Mouse (Mus musculus) ES-E14 (cell line): Measurements from ENCODE around the gene LTO1. TPM values are rescaled to one million over a fixed set of nuclear protein-coding genes. Genes with fewer than 3 reads are reported as not detected.
"Not testable (repeated sequence)": the region's sequence is repeated elsewhere in the genome, so short reads cannot be mapped to it uniquely, and the experiment has no call there.

Experiments
- DNase-seq: peaks from one replicate; pipeline ENCODE4 v3.0.0-alpha.2; 2013; ENCODE audit warnings: low read depth, low spot score
- H3K27ac ChIP-seq: 2 replicates; pipeline ENCODE4 v1.5.1; 2012; ENCODE audit warnings: low read depth, mild to moderate bottlenecking, low read length, moderate library complexity, mixed read lengths; ENCODE audit not compliant: poor library complexity, insufficient read depth, severe bottlenecking
- H3K36me3 ChIP-seq: 2 replicates; pipeline ENCODE4 v1.6.1; 2012; ENCODE audit warnings: mild to moderate bottlenecking, low read length, moderate library complexity, mixed read lengths; ENCODE audit not compliant: control insufficient read depth, poor library complexity, insufficient read depth, severe bottlenecking
- H3K4me1 ChIP-seq, 2 experiments: fragments of 150-350 bp in 1 of 2; sonication (generic) in 1 of 2; 2 replicates each; pipeline ENCODE4 v1.6.1; 2012; ENCODE audit warnings: low read length in 2 of 2, mild to moderate bottlenecking in 1 of 2, mixed read lengths in 1 of 2; ENCODE audit not compliant: control insufficient read depth in 2 of 2, insufficient read depth in 2 of 2, poor library complexity in 1 of 2
- H3K4me3 ChIP-seq, 2 experiments: fragments of 150-350 bp in 1 of 2; sonication (generic) in 1 of 2; 2 replicates each; pipeline ENCODE4 v1.5.1; 2012; ENCODE audit warnings: low read length in 2 of 2, low read depth in 1 of 2, mild to moderate bottlenecking in 1 of 2, mixed read lengths in 1 of 2; ENCODE audit not compliant: insufficient read depth in 1 of 2, poor library complexity in 1 of 2, severe bottlenecking in 1 of 2
- H3K9ac ChIP-seq: 2 replicates; pipeline ENCODE4 v1.6.1; 2012; ENCODE audit warnings: low read depth, mild to moderate bottlenecking, low read length, mixed read lengths; ENCODE audit not compliant: poor library complexity, insufficient read depth, severe bottlenecking
- H3K9me3 ChIP-seq: fragments of 150-350 bp; sonication (generic); 2 replicates; pipeline ENCODE4 v1.6.1; 2012; ENCODE audit warnings: low read depth, mild to moderate bottlenecking, low read length; ENCODE audit not compliant: control insufficient read depth, insufficient read depth
- CHD2 ChIP-seq: IDR thresholded peaks from 2 replicates; pipeline ENCODE4 v1.6.1; 2014; ENCODE audit warnings: mild to moderate bottlenecking, low read depth, low read length, inconsistent platforms
- HCFC1 ChIP-seq: IDR thresholded peaks from 2 replicates; pipeline ENCODE4 v1.6.1; 2012; ENCODE audit warnings: low read length, inconsistent platforms, borderline replicate concordance; ENCODE audit not compliant: insufficient read depth
- MAFK ChIP-seq: IDR thresholded peaks from 2 replicates; pipeline ENCODE4 v1.6.1; 2014; ENCODE audit warnings: mild to moderate bottlenecking, low read depth, low read length, inconsistent platforms; ENCODE audit not compliant: insufficient read depth
- ZC3H11A ChIP-seq: IDR thresholded peaks from 2 replicates; pipeline ENCODE4 v1.6.1; 2012; ENCODE audit warnings: low read depth, mild to moderate bottlenecking, inconsistent platforms, low read length, borderline replicate concordance
- ZNF384 ChIP-seq: IDR thresholded peaks from 2 replicates; pipeline ENCODE4 v1.6.1; 2012; ENCODE audit warnings: low read depth, low read length, inconsistent platforms
- in situ Hi-C, 2 experiments: fragments of 600-800 bp; cut with MboI; formaldehyde crosslinking; loops; one replicate each; pipeline ENCODE4 v1.15.1; 2025; ENCODE audit warnings: low sequenced_read_pairs in 2 of 2, inconsistent platforms in 1 of 2; ENCODE audit not compliant: unreplicated experiment in 2 of 2
- total RNA-seq: library from RNA; depleted of rRNA; stranded (reverse); fragments of 300-350 nt; gene quantifications from 2 replicates; pipeline ENCODE4 v1.2.3, GENCODE M21; 2012

LTO1 gene
- total RNA-seq, 1 experiment: 23.9 TPM

DNA sequence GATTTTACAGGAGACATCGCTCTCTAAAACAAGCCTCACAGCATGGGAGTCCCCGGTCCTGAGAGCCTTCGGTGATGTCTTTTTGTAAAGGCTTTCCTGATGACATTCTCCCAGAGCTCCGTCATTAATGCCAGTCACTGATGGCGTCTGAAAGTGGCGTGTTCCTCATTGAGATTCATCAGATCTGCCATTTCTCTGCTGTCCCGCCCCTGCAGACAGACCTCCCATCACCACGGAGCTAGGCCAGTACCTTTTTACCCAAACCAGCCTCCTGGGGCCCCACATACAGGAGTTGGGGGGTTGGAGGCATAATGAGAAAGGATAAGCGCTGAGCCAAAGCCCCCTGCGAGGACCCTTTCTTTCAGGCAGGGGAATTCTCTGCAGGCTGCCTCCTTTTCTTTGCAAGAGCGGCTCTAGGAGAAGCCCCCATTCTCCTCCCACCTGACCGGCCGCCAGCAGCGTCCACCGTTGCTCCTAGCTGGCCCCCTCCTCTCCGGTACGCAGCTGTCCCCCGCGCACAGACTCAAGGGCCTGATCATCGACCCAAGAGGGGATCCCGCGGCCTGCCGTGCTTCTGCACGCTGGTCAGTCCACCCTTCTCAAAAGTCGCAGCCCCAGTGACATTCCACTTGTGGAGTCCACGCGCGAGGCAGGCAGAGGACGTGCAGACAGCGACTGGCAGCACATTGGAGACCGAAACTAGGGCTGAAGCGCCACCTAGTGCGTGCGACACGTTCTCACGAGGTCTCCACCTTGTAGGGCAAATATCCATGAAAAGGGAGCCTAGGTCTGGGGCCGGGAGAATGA lies 19.4 kb upstream of the LTO1 start:
- no peaks in the 10 kb centered on the region for H3K9me3 ChIP-seq
- TF ChIP-seq ZC3H11A (peak; percentile 54; the same call in 1 of the 2 replicates), MAFK (no peak), CHD2 (no peak), HCFC1 (no peak), ZNF384 (no peak)
- peaks cover 6% of the 10 kb centered on the region; the same call in 1 of the 2 replicates for H3K36me3 ChIP-seq
- peak; percentile 74 for DNase-seq
- in situ Hi-C loops: loop anchor here in 1 of 2 experiments (5.0 kb wide), 2 partner anchors 103 to 313 kb away; partner anchors contain the start of gene Fadd
- peak overlapping the region; percentile 62 for H3K9ac ChIP-seq
- peaks cover 6 to 9% of the 10 kb centered on the region in 2 experiments; a peak in 2 of 4 replicates for H3K4me1 ChIP-seq
- H3K4me3 ChIP-seq: peak overlapping the region; percentile 75 to 83
- no peak overlapping the region for H3K27ac ChIP-seq

- peak within 1 kb of the TSS; percentile 62 for H3K9ac ChIP-seq
- in situ Hi-C loops: loop anchor here in 1 of 2 experiments (5.0 kb wide), 2 partner anchors 104 to 314 kb away; partner anchors contain the start of gene Fadd
- H3K36me3 ChIP-seq: peaks cover 6% of the 10 kb centered on the region; the same call in 1 of the 2 replicates
- no peak within 1 kb of the TSS for H3K27ac ChIP-seq
- TF ChIP-seq HCFC1 (no peak), CHD2 (no peak), ZNF384 (no peak), ZC3H11A (no peak)
- H3K9me3 ChIP-seq: no peaks in the 10 kb centered on the region
- peak within 1 kb of the TSS; percentile 75 to 83 for H3K4me3 ChIP-seq
- H3K4me1 ChIP-seq: peaks cover 6 to 14% of the 10 kb centered on the region in 2 experiments; a peak in 3 of 4 replicates
- DNase-seq: no peak
Observed at GRCm38 (mm10) chr7:144896294-144897218, 18.3 kb upstream of the LTO1 start, which contains the start of gene Fgf15. Gene Fgf15 (plus strand): TSS chr7:144896531.

- H3K36me3 ChIP-seq: peaks cover 6% of the 10 kb centered on the region; the same call in 1 of the 2 replicates
- no peak overlapping the region for H3K4me3 ChIP-seq
- DNase-seq: no peak
- TF ChIP-seq HCFC1: no peak
- no peak for TF ChIP-seq ZNF384
- TF ChIP-seq ZC3H11A: no peak
- no peak for TF ChIP-seq MAFK
- TF ChIP-seq CHD2: no peak
- no peak overlapping the region for H3K9ac ChIP-seq
- H3K27ac ChIP-seq: no peak overlapping the region
- H3K4me1 ChIP-seq: peaks cover 7 to 19% of the 10 kb centered on the region in 2 experiments
- in situ Hi-C loops: loop anchor here in 1 of 2 experiments (5.0 kb wide), 2 partner anchors 106 to 316 kb away; partner anchors contain the start of gene Fadd
- H3K9me3 ChIP-seq: no peaks in the 10 kb centered on the region
Observed at GRCm38 (mm10) chr7:144898506-144898905, 16.4 kb upstream of the LTO1 start.

GRCm38 (mm10) chr7:144905514-144905913 lies 9.4 kb upstream of the LTO1 start:
- not testable (repeated sequence) for H3K9ac ChIP-seq, H3K4me3 ChIP-seq, DNase-seq, H3K27ac ChIP-seq, H3K9me3 ChIP-seq, H3K36me3 ChIP-seq
- H3K4me1 ChIP-seq: peaks cover 2 to 19% of the 10 kb centered on the region in 2 experiments
- in situ Hi-C loops: loop anchor here in 1 of 2 experiments (25.0 kb wide), 1 partner anchor 318 kb away; the partner anchor contains the start of gene Fadd
